Mouse (Mus musculus): Measurements from ENCODE around the gene Mgat4e. TPM values are rescaled to one million over a fixed set of nuclear protein-coding genes. Genes with fewer than 3 reads are reported as not detected.
"Not testable (repeated sequence)": the region's sequence is repeated elsewhere in the genome, so short reads cannot be mapped to it uniquely, and the experiment has no call there.

Gene Mgat4e
- total RNA-seq, 4 experiments from 2014 or later = not detected

- DNase-seq = peak; percentile 35
These were observed 6.6 kb upstream of the Mgat4e start for GRCm38 (mm10) chr1:134555871-134556670.

DNA sequence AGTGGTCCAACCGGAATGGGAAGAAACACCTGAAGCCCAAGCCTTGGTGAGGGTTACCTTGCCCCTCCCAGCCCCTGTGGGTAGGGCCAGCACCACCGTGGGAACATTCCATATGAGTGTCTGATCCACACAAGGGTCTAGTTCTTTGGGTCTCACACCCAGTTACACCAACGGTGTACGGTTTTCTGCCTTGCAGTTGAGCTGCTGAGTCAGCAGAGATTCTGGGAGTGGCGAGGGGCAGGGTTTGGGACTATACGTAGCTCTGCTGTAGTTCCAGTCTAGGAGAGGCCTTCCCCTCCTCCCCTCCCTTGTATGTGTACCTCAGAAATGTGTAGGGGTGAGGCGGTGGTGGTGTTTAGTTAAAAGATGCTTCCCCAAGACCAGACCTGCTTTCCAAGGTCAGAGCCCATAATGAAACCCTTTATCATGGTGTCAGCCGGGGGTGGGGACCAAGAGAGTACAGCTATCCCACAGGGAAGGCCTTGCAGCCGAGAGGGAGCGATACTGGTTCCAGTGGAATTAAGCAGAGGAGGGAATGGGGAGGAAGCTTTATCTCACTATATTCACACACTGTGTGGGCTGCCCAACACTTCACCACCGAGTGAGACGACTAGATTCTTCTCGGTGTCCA is 5.9 kb upstream of the Mgat4e start:
- DNase-seq = no peak

DNA sequence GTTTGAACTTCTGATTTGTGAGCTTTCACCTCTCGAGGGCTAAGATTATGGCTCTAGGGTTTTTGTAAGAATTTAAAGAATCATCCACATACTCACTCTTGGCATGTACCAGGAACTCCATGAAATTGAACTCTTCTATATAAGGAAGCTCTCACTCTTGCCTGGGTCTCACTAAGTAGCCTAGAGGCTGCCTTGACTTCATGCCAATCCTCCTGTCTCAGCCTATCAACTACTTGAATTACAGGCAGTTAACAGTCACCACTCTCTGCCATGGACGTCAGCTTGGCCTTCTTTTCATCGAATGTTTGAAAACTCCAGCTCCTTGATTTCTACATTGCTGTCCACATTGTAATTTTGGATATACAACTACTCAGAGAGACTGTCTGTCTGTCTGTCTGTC is 2.9 kb upstream of the Mgat4e start:
- DNase-seq = no peak

- DNase-seq = no peak
These were observed 2.4 kb upstream of the Mgat4e start for GRCm38 (mm10) chr1:134551869-134552268.

- no peak for DNase-seq
These were observed 1.3 kb downstream of the Mgat4e start for GRCm38 (mm10) chr1:134548231-134548630.

DNA sequence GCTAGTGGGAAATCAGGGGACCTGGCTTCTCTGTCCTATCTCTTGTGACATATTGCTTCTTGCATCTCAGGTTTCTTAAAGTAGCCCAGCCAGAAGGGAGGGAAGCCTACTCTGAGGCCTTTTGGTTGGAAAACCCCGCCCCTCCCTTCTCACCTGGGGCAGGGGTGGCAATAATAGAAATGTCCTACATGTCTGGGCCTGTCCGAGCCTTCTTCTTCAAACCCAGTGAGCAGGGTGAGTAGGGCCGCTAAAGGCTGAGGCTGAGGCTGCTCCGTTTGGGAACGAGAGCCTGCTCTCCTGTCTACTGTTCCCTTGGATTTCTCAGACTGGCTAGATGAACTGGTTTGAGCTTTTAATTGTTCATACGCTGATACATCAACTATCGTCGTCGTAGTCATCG is 8.9 kb downstream of the Mgat4e start:
- no peak for DNase-seq

DNA sequence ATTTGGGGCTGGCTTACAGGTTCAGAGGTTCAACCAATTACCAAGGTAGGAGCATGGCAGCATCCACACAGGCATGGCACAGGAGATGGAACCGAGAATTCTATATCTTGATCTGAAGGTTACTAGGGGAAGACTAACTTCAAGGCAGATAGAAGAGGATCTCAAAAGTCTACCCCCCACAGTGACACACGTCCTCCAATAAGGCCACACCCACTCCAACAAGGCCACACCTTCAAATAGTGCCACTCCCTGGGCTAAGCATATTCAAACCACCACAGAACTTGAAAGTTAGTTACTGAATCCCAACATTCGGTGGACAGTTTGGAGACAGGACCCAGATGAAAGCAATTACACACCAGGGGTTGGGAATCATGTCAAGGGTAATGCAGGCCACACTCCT is 14.0 kb downstream of the Mgat4e start:
- DNase-seq = no peak

DNA sequence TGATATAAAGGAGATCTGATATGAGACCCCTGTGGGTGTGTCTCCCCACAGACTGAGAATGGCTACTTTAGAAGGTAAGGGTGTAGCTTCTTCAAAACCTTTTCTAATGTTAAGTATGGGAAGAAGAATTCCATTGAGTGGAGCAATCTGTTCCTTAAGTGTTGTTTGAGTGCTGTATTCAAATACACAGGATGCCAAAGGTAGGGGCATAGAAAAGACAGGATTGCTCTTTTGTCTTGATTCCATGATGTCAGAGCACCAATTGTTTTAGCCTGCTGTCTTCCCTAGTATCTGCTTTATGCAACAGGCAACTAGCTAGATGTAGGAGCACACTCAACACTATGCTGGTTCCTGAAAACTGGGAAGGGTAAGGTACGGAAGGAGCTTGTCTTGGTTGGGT is 14.4 kb downstream of the Mgat4e start:
- DNase-seq = no peak

DNA sequence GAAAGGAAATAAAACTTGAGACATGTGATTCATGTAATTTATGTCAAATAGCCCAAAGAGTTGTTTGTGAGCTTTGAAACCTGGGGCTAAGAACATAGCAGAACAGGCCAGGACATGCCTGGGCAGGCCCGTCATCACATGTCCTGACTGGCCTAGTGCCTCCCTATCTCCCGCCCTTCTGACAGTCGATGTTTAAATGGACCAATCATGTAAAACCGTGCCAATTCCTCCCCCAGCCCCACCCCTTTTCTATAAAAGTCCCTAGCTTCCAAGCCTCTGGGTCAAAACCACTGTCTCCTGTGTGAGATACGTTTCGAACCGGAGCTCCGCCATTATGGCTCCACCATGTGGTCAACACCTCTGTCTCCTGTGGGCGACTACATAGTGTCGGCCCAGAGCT is 15.8 kb downstream of the Mgat4e start:
- not testable (repeated sequence) for DNase-seq

DNA sequence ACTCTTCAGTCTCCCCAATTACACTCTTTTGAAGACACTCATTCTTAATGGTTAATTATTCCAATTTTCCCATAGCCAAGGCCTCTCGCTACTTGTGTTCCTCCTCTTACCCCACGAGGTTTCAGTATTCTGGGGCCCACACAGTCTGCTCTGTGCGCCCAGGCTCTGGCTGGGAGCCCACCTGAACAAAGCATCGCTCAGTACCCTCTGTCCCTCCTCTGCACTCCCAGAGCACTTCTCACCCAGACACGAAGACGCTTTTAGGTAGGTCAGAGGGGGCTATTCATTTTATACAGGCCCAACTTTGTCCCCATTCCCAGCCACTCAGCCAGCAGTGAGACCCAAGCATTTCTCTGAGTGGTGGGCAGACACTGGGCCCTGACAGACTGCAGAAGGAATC is 18.9 kb downstream of the Mgat4e start:
- no peak for DNase-seq

GRCm38 (mm10) chr1:134526752-134527151 is 22.7 kb downstream of the Mgat4e start:
- DNase-seq = no peak

DNA sequence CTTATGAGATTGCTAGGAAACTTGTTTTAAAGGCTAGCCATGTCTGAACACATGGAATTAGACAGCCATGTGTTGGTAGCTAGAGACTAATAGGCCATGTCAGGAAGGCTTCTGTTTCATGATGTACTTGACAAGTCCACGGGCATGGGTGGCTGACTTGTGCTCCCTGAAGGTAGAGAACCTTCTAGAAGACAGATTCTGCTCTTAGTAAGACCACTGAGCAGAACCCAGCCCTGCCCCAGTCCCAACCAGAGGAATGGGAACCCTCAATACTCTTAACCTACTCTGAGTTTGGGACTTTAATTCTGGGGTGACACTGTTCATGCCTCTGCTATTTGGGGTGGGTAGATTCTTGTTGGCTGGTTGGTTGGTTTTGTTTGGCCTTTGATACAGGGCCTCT is 24.5 kb downstream of the Mgat4e start:
- no peak for DNase-seq

- DNase-seq = no peak
These were observed 25.1 kb downstream of the Mgat4e start for GRCm38 (mm10) chr1:134524424-134524823.

- DNase-seq = no peak
These were observed 27.2 kb downstream of the Mgat4e start for GRCm38 (mm10) chr1:134522325-134522724.

- no peak for DNase-seq
These were observed 28.3 kb downstream of the Mgat4e start for GRCm38 (mm10) chr1:134521163-134521562.

DNA sequence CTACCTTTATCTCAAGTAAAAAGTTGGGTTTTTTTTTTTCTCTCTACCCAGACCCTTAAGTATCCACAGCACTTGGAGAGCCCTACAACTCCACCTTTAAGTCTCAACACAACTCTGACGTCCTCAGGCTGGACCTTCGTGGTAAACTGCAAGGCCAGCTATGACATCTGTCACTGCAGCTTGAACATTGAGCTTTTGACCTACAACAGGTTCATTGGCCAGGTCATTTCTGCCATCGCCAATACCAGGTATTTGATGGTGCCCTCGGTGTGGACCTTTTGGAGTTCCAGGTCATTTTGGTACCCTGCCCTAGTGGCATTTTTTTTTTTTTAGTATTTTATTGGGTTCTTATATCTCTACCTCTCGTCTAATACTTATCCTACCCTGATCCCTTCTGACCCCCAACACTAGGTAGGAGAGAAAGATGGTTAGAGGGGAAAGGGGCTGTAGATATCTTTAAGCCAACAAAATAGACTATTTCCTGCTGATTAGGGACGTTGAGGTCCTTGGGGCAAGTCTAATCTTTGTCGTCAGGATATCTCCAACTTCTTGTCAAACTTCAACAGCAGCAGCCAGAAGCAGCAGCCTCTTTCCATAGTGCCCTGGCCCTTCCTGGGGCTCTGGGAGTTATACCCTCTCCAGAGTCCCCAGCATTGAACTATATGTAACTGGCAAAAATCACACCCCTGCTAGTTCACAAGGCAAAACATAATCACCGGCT is 29.3 kb downstream of the Mgat4e start:
- DNase-seq = no peak

GRCm38 (mm10) chr1:134519201-134519600 is 30.3 kb downstream of the Mgat4e start:
- DNase-seq = not testable (repeated sequence)

DNA sequence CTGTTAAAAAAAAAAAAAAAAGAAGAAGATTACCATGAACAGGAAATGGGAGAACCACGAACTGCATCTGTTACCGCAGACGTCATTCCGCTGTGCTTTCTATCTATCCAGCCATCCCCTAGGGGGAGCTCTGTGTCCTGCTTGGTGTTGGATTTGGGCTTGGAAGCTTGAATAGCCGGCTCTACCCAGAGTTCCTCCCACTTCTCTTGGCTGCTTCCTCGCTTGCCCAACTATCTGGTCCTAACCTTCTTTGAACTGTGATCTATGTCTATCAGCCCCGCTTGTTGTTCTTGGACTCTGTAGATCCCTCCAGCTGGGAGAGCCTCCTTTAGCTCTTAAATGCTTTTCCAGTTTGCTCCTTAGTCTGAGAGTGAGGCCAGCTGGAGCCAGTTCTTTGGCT is 30.8 kb downstream of the Mgat4e start:
- DNase-seq = peak; percentile 75

DNA sequence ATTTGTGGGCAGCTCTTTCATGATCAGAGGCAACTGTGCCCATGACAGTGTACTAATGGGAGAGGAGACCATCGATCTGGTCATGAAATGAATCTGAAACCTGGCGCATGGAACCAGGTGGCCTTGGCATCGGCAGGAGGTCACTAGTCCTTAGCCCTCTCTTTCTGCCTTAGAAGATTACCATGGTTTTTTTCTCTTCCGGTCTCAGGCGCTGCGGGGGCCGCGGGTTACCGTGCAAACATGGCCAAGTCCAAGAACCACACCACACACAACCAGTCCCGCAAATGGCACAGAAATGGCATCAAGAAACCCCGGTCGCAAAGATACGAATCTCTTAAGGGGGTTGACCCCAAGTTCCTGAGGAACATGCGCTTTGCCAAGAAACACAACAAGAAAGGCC is 31.6 kb downstream of the Mgat4e start:
- not testable (repeated sequence) for DNase-seq

GRCm38 (mm10) chr1:134516491-134517198 is 32.8 kb downstream of the Mgat4e start:
- DNase-seq = no peak

DNA sequence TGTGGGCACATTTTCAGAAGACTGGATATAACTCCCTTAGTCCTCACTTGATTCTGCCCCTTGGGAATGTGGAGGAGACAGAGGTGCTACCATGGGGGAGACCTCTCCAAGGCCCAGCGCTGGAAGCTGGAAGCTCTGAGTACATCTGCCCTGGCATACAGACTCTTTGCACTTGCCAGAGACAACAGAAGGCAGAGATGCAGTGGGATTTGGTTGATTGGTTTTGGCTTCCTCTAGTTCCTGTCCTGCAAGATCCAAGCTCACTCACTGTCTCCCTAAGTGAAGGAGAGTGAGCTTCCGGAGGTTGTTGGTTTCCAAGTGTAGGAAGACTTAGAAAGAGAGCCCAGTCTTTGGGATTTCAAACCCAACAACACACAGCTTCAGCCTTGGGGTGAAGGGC is 33.6 kb downstream of the Mgat4e start:
- no peak for DNase-seq

GRCm38 (mm10) chr1:134513876-134514590 is 35.4 kb downstream of the Mgat4e start:
- DNase-seq = no peak

Data from adrenal gland, adult 8-10 months (tissue).